Mouse (Mus musculus): ENCODE data around the gene Aacs. TPM values are rescaled to one million over a fixed set of nuclear protein-coding genes. Genes with fewer than 3 reads are reported as not detected.

The Aacs gene
- 19.8 TPM for polyA plus RNA-seq (2014; fragmentation: Illumina TruSeq; extraction: RNeasy Lipid Tissue Mini Kit (QIAGEN cat#74804); ENCODE audit: insufficient read depth, low read depth, low replicate concordance)

DNA sequence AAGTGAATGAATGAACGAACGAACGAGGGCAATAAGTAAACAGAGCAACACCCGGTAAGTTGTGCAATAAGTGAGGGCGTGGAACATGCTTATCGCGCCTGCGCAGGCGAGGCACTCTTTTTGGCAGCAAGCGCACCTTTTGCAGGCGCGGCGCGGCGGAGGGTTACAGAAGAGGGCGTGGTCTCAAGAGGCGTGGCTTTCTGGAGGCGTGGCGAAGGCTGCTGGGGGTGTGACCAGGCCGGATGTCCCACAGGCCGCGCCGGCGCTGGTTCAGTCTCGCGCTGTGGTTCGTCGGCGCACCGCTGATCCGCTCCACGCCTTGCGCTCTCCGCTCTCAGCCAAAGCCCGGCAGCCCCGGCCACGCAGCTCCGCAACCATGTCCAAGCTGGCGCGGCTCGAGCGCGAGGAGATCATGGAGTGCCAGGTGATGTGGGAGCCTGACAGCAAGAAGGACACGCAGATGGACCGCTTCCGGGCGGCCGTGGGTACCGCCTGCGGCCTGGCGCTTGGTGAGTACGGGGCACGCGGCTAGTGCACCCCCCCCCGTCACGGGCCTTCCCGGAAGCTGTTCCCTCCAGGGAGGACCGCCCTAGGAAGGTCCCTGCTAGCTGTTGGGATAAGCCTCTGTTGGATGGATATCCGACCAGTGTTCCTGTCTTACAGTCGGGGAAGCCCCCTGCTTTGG, at the start of gene Aacs:
Aacs (plus strand) TSS at position 214 of the 685 bp plus-strand sequence.

DNA sequence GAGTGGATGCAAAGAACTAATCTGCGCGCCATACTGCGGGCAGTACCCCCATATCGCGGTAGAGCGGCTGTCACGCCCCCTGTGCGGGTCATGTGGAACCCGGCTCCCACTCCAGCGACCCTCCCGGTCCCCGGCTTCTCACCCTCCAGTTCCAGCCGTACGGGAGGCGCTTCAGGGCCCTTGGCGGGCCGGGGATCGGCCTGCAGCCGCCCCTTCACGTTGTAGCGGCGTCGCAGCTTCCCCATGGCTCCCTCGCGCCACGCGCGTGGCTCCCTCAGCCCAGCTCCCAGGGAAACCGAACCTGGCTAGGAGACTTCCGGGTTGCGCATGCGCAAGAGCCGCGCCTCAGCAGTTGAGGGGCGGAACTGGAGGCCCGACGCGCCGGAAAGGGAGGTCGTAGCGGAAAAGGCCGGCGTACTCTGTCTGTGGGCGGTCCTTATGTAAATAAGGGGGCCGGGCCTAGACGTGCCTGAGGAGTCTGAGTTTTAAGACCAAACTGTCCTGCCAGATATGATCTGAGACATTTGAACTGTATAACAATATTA, 41.7 kb upstream of the Aacs start, which contains the start of gene Dhx37:
Dhx37 (minus strand) TSS at position 329 of the 545 bp plus-strand sequence.

DNA sequence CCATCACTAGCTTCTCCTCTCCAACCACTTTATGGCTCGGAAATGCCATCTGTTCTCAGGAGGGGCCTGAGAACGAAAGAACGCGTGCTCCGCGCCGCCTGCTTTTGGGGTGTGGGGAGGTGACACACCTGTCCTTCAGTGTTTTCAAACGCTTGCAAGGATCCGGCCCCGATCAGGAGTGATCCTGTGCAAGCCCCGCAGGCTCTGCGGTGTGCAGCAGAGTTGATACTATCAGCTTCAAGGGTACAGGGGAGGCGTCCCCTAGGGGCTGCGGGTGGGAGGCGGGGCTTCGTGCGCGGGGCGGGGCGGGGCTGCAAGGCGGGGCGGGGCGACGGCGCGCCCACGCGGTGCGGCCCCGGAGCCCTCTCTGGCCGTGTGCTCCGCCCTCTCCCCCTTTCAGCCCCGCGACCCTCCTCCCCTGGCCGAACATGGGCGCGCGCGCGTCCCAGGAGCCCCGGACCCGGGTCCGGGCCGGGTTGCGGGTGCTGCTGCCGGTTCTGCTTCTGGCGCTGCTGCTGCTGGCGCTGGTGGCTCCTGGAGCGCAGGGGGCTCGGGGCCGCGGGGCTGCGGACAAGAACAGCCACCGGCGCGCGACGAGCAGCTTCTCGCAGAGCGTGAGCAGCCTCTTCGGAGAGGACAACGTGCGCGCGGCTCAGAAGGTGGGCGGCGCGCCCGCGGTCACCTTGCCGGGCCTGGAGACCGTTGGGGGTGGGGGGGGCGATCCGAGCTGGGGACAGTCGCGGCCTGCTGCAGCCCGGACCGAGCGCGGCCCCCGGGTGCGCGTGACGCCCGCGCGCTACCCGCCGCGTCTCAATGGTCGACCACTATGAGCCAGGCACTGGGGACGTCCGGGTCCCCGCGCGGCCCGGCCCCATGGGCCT, 34.1 kb upstream of the Aacs start, which contains the start of gene Bri3bp:
Bri3bp (plus strand) TSS at position 335 of the 881 bp plus-strand sequence.

DNA sequence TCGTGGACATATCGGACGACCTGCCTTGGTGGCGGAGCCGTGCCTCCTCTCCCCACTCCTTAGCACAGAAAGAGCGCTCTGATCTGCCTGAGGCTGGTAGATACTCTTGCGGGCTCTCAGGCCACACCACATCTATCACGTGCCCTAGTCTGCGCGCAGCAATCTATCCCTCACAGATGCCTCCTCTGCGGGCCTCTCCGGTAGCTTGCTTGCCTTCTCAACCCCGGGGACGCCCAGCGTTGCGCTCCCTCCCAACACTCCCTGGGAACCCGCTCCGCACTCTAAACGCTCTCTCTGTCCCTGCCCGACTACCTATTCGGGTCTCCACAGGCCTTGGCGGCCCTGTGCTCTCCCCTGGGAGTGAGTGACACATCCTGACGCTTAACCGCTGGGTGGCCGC, 56.0 kb downstream of the Aacs start, which contains the start of gene Tmem132b:
Tmem132b (plus strand) TSS at position 141 of the 400 bp plus-strand sequence.

Other genes starting within 250 kb of the Aacs start
- 46.8 TPM for gene Scarb1, start 134.7 kb upstream of the Aacs start, polyA plus RNA-seq (2014; fragmentation: Illumina TruSeq; extraction: RNeasy Lipid Tissue Mini Kit (QIAGEN cat#74804); ENCODE audit: insufficient read depth, low read depth, low replicate concordance)
- gene Gm10382, start 86.5 kb upstream of the Aacs start, polyA plus RNA-seq (2014; fragmentation: Illumina TruSeq; extraction: RNeasy Lipid Tissue Mini Kit (QIAGEN cat#74804); ENCODE audit: insufficient read depth, low read depth, low replicate concordance): 0.20 TPM
- gene Ubc, start 85.6 kb upstream of the Aacs start, polyA plus RNA-seq (2014; fragmentation: Illumina TruSeq; extraction: RNeasy Lipid Tissue Mini Kit (QIAGEN cat#74804); ENCODE audit: insufficient read depth, low read depth, low replicate concordance): 423 TPM
- 7.9 TPM for gene Dhx37, start 41.7 kb upstream of the Aacs start, polyA plus RNA-seq (2014; fragmentation: Illumina TruSeq; extraction: RNeasy Lipid Tissue Mini Kit (QIAGEN cat#74804); ENCODE audit: insufficient read depth, low read depth, low replicate concordance)
- gene Bri3bp, start 34.2 kb upstream of the Aacs start, polyA plus RNA-seq (2014; fragmentation: Illumina TruSeq; extraction: RNeasy Lipid Tissue Mini Kit (QIAGEN cat#74804); ENCODE audit: insufficient read depth, low read depth, low replicate concordance): 6.3 TPM
- gene Tmem132b, start 56.0 kb downstream of the Aacs start, polyA plus RNA-seq (2014; fragmentation: Illumina TruSeq; extraction: RNeasy Lipid Tissue Mini Kit (QIAGEN cat#74804); ENCODE audit: insufficient read depth, low read depth, low replicate concordance): not detected

Data from lung, adult 10 weeks (tissue).